Mouse (Mus musculus) c-Kit-negative CD71-positive TER-119-positive erythroid progenitor cells, embryonic 14.5 days (primary cell): ENCODE measurements at regions not wholly inside any gene's neighbourhood (a gene's known extent, or its start where the extent isn't known, plus 50 kb on each side); places are given as distances from the start of the nearest gene placed in this dataset.
"Not testable (repeated sequence)": the region's sequence is repeated elsewhere in the genome, so short reads cannot be mapped to it uniquely, and the experiment has no call there.

Source experiments
- DNase-seq: peaks from one replicate; pipeline ENCODE4 v3.0.0-alpha.2; 2013; ENCODE audit warnings: low read depth, low spot score

DNA sequence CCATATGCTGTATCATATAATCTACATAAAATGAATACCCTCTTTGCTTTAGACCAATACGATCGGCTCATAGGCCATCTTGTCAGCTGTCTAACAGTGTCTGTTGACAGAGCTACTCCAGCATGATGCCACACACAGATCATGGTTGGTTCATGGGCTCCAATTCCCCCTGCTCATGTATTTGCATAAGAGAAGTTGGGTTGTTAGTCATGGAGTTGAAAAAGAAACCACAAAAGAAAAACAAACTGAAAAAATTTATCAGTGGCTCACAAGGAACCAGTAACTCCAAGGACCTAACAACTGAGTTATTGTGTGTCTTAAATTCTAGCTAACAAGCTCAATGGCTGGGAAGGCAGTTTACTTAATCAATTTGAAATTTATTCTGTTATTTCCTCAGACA lies 176.1 kb upstream of the Arhgap18 start:
- no peak for DNase-seq

DNA sequence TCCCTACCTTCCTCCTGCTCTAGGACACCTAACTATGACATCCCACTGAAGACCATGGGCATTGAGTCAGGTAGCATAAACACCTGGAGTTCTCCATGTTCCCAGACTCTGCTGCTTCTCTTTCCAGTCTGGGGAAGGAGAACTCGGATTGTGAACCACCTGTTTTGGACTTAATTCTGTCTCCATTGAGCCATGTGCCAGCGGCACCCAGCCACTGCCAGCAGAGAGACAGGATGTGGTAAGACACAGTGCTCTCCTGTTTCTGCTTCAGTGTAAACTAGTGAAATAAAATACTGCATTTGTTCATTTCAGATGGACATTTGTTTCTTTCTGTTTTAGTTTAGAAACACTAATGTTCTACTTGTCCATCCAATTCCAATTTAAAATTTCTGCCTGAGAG lies 168.1 kb upstream of the Arhgap18 start:
- DNase-seq: no peak

DNA sequence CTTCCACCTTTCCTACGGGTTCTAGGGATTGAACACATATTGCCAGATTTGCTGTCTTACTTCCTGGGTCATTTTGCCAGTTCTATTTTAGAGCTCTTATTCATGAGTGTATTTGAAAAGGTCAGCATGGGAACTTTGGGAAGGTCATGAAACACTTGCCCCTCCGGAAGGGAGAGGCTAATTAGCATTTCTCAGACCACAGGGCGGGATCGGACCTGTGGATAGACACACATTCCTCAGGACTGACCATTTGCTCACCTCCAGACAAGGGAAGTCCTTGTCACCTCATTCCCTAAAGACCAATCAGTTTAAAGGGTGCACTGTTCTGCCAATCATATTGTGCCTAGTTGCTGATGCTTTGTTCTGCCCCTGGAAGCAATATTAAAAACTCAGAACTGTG lies 146.1 kb upstream of the Arhgap18 start:
- not testable (repeated sequence) for DNase-seq

DNA sequence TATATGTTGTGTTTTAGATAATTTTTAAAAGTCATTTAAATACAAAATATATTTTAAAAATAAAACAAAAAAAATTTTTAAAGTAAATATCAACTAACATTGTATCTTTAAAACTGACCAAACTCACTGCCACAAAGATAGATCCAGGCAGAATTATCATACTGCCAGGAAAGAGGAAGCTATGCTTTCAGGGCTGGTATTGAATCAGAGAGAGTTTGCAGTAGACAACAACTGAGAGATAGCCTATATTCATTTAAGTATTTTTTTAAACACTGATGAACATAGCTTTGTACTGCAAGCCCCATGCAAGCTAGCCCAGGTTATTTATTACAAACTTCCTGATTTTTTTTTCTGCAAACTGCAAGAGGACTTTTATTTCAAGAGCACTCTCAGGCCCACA lies 142.0 kb upstream of the Arhgap18 start:
- no peak for DNase-seq

DNA sequence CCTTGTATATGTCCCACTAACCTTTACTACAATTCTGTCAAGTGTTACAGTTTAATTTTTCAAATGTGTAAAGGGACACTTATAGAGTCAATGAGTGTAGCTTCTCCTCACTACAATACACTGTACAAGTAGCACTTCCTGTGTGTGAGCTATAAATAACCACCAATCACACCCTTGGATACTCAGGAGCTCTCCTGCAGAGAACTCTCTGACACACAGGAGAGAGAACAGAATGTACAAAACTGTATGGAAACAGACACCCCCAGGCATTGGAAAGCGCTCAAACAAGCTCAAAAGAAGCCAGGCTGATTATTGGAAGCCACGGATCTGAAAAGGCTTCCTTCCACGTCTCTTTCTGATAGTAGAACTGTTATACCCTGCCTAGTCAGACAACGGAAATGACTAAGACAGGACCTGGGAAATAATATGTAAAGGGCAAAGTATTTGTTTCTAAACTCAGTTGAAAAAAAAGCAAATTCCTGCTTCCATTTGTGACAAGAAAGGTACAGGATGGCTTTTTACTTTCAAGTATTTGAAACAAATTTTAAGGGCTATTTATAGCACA lies 122.9 kb upstream of the Arhgap18 start:
- DNase-seq: no peak

DNA sequence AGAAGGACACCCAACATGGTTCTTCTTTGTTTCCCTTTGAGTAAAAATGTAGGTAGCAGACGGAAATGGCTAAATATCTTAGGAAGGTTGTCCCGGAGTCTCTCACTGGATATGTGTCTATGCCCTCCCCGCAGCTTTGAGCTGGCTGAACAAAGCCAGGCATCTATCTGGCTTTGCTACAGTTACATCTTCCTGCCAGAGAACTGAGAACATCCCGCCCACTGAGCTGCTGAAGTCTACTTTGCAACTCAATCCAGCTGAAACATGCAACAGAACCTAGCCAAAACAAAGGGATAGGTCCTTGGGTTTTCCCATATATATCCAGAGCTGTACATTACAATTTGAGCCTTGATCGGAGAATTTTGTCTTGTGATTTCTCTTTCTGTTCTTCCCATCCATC lies 121.0 kb upstream of the Arhgap18 start:
- no peak for DNase-seq

DNA sequence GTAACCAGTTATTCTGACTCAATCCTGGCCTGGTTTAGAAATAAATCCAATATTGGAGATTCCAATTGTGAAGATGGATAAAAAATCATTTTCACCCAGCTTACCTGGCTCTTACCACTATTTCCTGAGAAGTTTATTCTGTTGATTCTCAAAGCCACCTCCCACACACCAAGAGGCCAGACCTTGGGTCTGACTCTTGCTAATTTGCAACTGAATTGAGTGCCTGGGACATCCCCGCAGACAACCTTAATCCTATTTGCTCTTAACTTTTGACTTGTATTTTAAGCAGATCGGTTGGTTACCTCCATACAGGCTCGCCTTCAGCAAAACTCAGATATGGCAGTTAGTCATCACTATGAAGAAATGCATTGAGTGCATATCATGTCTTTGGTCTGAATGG lies 115.8 kb upstream of the Arhgap18 start:
- DNase-seq: no peak

DNA sequence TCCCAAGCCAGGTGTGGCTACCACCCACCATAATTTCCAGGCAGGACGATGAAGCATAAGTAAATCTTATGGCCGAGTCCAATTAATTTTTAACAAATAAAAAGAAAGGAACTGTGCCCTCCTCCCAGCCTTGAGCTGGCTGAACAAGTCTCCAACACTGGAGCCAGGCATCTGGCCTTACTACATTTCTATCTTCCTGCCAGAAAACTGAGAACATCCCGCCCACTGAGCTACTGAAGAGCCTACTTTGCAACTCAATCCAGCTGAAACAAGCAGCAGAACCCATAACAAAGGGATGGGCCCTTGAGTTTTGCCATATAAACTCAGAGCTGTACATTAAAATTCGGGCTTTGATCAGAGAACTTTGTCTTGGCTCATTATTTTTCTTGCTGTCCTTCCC lies 115.2 kb upstream of the Arhgap18 start:
- DNase-seq: no peak

DNA sequence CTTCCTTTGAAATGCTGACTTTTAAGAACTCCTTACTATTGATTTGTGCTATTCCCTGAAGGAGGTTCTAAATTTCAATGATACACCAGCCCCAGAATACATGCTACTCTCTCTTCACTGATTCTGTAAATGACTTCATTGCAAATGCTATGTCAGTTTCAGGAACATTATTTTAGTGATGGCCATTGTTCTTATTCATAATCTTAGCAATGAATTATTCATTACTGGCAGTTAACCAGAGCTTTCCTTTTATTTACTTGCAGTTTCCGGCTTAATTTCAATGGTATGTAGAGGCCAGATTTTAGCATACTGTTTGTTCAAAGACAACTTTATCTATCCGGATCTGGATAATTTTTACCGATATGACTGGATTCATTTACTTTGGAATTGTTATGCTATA lies 114.1 kb upstream of the Arhgap18 start:
- no peak for DNase-seq

DNA sequence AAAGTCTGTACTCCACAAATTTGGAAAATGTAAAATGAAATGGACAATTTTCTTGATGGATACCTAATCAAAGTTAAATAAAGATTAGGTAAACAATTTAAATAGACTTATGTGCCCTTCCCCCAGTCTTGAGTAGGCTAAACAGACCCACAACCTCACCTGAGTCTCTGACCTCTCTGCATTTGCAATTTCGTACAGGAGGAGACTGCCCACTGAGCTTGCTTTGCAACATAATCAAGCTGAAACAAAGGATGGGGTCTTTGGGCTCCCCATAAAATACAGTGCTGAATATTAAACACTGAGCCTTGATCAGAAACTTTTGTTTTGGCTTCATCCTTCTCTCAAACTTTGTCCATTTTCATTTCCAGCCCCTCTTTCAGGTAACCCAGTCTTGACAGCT lies 100.1 kb upstream of the Arhgap18 start:
- no peak for DNase-seq

DNA sequence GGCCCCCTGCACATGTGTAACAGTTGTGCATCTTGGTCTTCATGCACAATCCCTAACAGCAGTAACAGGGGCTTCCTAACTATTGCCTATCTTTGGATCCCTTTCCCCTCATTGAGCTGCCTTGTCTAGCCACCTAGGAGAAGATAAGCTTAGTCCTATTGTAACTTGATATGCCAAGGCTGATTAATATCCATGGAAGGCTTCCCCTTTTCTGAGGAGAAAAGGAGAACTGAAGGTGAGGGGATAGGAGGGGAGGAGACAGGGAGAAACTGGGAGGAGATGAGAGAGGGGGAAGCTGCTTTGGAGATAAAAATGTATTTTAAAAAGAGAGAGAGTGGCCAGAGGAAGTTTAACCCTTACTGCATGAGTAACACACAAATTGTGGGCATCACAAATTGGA lies 89.0 kb upstream of the Arhgap18 start:
- DNase-seq: no peak

DNA sequence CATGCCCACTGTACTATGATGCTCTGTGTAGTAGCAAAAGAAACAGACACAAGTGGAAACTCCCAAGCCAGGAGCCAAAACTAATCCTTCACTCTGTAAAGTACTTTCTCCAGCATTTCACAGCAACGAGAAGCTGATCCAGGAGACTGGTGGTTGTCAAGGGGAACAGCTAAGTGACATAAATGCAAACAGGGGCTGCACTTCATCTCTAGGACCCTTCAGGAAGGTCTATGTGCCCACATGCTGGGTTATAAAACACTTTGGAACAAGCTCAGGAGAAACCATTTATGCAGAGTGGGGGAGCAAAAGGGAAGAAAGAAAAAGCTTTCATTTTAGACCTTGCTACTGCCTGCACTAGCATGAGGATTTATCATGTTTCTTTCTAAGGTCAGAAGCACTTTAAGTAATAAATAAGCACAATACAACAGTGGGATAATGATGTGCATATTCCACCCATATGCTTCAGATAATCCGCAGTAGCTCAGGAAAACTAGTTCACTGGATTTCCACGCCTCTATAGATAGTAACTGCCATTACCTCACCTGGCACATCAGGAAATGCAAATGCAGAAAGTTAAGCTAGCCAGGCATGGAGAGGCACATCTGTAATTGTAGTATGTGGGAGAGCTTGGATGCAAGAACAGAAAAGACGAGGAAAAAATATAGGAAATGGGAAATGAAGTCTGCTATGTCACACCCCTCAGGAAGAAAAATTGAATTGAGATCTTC lies 73.6 kb upstream of the Arhgap18 start:
- DNase-seq: no peak

DNA sequence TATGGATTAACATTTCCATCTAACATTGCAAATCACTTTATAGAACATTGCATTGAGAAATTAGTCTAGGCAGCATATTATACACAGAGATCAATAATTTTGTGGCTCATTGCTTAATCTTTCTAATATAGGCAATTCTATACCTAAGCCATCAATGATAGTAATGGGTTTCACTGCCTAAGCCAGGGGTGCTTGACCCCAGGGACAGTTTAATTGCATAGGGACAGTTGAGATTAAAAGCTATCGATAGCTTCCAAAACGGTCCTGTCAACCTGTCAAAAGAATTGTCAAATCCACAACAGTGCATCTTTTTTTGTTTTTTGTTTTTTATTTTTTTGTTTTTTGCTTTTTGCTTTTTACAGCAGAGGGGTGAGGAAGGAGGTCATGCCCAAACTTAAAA lies 58.5 kb upstream of the Arhgap18 start:
- DNase-seq: no peak

DNA sequence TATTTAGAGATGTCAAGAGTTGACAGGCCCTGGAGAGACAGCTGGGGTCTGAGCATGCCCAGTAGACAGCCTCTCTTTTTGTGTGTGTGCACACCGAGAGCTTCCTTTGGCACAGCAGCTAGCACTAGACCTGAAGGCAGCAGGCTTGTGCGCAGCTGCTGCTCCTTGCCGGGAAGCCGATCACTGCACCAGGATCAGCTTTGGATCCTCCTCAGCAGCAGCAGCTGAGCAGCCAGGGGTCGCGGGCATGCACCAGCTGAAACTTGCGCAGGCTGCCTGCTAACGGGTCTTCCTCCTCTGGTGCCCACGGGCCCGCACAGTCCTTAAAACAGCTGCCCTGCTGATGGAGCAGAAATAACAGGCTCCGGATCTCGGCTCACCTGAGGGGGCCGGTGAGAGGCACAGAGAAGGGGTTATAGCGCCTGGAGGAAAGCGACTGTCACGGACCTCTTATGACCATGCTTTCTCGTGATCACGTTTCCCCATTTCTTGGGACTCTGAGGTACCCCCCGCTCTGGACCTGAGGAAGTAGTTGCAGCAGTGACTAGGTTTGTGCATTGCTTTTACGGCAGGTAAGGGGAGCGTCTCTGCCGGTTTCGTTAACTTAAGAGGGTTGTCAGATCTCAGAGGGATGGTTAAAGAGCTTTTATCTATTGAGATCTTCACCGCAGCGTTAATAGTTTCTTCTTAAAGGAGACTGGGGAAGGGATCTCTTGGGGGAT lies 57.8 kb upstream of the Arhgap18 start:
- no peak for DNase-seq
